Mouse (Mus musculus) fat pad, adult 2 months (tissue): ENCODE data around the gene Ttc22.
A peak's percentile ranks its signal among the peaks of the same experiment; 100 is the strongest.

Experiments used
- DNase-seq: peaks from one replicate; pipeline ENCODE4 v3.0.0-alpha.2; 2011; ENCODE audit warnings: low read depth, low spot score; ENCODE audit errors: extremely low read depth

Gene Ttc22

GRCm38 (mm10) chr4:106622030-106622493, at the start of gene Ttc22:
Gene Ttc22 (plus strand): TSS chr4:106622432.
- DNase-seq: peak; percentile 65

GRCm38 (mm10) chr4:106575022-106575421, 47.2 kb upstream of the Ttc22 start:
- no peak for DNase-seq

- DNase-seq: no peak
These were observed 44.7 kb upstream of the Ttc22 start for GRCm38 (mm10) chr4:106577511-106577910.

GRCm38 (mm10) chr4:106581176-106581864, 40.9 kb upstream of the Ttc22 start:
- DNase-seq: no peak

- no peak for DNase-seq
These were observed 40.4 kb upstream of the Ttc22 start for GRCm38 (mm10) chr4:106581865-106582204.

- DNase-seq: no peak
These were observed 39.6 kb upstream of the Ttc22 start for GRCm38 (mm10) chr4:106582428-106583153.

GRCm38 (mm10) chr4:106584665-106585064, 37.6 kb upstream of the Ttc22 start:
- no peak for DNase-seq

GRCm38 (mm10) chr4:106587075-106587474, 35.2 kb upstream of the Ttc22 start:
- DNase-seq: no peak

GRCm38 (mm10) chr4:106590142-106590541, 32.1 kb upstream of the Ttc22 start:
- peak; percentile 71 for DNase-seq

- DNase-seq: no peak
These were observed 31.4 kb upstream of the Ttc22 start for GRCm38 (mm10) chr4:106590871-106591270.

- DNase-seq: no peak
These were observed 28.6 kb upstream of the Ttc22 start for GRCm38 (mm10) chr4:106593636-106594035.

GRCm38 (mm10) chr4:106596200-106596599, 26.0 kb upstream of the Ttc22 start:
- DNase-seq: no peak

GRCm38 (mm10) chr4:106597055-106597454, 25.2 kb upstream of the Ttc22 start:
- no peak for DNase-seq

GRCm38 (mm10) chr4:106597741-106598140, 24.5 kb upstream of the Ttc22 start:
- DNase-seq: no peak

GRCm38 (mm10) chr4:106599415-106599814, 22.8 kb upstream of the Ttc22 start:
- DNase-seq: no peak

GRCm38 (mm10) chr4:106600770-106601169, 21.5 kb upstream of the Ttc22 start:
- no peak for DNase-seq

- DNase-seq: no peak
These were observed 15.3 kb upstream of the Ttc22 start for GRCm38 (mm10) chr4:106606639-106607554.

- no peak for DNase-seq
These were observed 14.3 kb upstream of the Ttc22 start for GRCm38 (mm10) chr4:106607905-106608304.

GRCm38 (mm10) chr4:106613105-106613504, 9.1 kb upstream of the Ttc22 start:
- DNase-seq: no peak

- no peak for DNase-seq
These were observed 8.7 kb upstream of the Ttc22 start for GRCm38 (mm10) chr4:106613560-106613959.

- no peak for DNase-seq
These were observed 7.9 kb upstream of the Ttc22 start for GRCm38 (mm10) chr4:106614180-106614797.
